Mouse (Mus musculus) adrenal gland, adult (tissue): Measurements from ENCODE around the gene 1700012B07Rik.

ENCODE experiments used
- DNase-seq, 2 experiments: peaks; one replicate each; pipeline ENCODE4 v3.0.0; 2022 to 2023; ENCODE audit warnings: low spot score in 1 of 2; ENCODE audit not compliant: inconsistent age in 2 of 2

Gene 1700012B07Rik

GRCm38 (mm10) chr11:109851996-109852395 is 24.1 kb upstream of the 1700012B07Rik start:
- peak; percentile 92 to 93 for DNase-seq

DNA sequence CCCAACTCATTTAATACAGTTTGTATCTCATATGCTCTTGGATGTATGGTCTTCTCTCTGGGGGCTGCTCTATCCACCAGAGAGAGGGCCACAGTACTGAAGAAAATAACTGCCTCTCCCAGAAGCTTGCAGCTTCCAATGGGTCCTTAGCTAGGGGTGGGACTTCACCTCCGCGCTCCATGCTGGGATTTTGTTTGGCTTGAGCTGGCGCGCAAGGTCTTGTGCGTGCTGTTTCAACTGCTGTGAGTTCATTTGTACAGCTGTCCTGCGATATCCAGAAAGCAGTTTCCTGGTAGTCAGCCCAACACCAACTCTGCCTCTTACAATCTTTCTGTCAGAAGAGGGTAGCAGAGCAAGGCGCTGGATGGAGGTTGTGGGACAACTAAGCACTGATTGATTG is 18.5 kb upstream of the 1700012B07Rik start:
- DNase-seq: no peak

DNA sequence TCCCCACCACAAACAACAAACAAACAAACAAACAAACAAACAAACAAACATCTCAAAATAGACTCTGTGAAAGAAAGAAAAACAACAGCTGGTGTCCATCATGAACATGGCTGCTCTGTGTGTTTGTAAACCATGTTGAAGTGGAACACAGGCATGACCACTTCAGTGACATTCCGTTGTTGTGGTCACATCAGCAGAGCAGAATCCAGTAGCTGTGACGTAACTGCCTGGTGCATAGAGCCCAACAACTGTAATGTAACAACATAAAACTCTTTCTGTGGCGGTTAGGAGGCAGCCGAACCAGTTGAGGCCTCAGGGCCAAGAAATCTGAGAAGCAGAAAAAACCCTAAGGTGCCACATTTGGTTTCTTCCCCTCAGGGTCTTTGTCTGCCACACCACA is 17.8 kb upstream of the 1700012B07Rik start:
- DNase-seq: no peak

- no peak for DNase-seq
Measured at GRCm38 (mm10) chr11:109844466-109844865, 16.6 kb upstream of the 1700012B07Rik start.

DNA sequence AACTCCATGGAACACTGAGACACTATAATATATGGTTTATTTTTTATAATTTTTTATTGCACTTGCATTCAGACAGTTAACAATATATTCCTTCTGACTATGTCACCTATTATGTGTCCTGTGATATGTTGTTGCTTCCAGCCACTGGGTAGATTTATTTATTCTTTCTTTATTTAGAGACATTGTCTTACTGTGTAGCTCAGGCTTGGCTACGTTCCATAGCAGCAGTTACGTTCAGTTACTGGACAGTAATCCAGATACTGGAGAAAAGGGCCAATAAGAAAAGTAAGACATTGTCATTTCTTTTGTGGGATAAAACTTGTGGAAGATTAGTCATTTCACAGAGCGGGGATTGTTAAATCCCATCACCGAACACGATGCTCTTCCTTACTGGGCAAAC is 2.5 kb upstream of the 1700012B07Rik start:
- DNase-seq: no peak

GRCm38 (mm10) chr11:109822280-109822679 is 5.6 kb downstream of the 1700012B07Rik start:
- DNase-seq: peak; percentile 58 to 59

GRCm38 (mm10) chr11:109817405-109817804 is 10.4 kb downstream of the 1700012B07Rik start:
- DNase-seq: no peak

DNA sequence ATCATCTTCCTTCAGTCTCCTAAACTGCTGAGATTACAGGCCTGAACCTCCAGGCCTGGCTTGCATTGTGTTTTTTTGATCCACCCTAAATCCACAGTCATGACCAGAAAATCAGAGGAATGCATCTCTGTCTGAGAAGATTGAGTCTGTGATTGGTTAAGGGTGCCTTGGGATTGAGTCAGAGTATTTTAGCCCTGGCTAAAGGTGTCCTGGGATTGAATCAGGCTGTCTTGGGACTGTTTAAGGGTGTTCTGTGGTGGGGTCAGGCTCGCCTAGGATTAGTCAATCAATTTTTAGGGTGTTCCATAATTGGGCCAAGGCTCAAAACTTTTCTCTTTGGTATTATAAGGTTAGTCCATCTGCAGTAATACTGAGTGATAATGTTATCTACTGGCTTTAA is 10.9 kb downstream of the 1700012B07Rik start:
- DNase-seq: no peak

DNA sequence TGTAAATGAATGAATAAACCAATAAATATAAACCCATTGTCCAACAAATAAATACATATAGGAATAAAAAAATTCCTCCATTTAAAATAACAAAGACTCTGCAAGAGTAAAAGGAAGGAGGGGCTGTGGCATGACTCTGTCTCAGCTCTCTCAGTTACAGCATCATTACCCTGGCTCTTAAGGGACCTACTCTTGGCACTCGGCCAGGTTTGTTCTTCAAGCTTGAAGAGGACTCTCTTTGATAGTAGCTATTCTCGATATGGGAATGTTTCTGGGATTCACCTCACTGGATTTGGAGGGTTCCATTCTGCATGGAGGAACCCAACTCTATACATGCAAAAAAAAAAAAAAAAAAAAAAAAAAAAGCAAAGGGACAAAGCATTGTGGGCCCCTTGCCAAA is 16.1 kb downstream of the 1700012B07Rik start:
- peak in 1 of 2 experiments; percentile 38 for DNase-seq

DNA sequence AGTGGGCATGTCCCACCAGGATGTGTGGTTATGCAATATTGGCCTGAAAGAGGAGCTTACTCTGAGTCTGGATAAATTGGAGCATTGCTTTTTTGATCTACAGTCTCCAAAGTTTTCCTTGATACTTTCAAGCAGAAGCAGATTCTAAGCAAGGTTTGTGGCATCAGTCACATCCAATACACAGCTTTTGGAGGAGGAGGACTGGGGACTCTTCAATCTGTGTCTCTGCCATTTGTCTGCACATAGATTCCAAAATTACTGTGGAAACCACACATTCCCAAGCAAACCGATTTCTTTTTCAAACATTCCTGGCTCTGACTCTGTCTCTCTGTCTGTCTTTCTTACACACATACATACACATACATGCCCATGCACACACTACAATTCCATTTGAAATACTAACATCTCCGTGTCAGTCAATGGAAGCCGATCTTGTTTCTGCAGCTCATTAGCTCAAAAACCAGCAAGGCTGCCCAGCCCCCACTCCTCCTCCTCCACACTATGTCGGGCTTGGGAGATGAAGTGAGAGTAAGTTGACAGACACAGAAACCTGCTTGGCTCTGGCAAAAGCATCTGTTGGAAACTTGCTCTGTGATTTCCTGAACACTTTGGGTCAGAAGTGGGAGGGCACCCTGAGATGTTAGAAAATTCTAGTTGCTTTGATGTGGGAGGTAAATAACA is 18.5 kb downstream of the 1700012B07Rik start:
- DNase-seq: no peak

DNA sequence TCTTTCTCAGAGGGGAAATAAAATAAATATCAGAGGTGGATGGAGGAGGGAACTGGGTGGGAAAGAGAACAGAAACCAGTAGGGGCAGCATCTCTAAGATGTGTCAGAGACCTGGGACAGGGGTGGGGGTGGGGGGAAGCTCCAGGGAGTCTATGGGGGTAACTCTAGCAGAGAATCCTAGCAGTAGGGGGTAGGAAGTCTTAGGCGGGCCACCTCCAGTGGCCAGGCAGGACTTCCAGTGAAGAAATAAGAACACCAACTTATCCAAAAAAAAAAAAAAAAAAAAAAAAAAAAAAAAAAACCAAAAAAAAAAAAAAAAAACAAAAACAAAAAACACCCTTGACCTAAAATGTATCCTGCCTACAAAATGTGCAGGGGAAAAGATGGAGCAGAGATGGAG is 26.3 kb downstream of the 1700012B07Rik start:
- DNase-seq: no peak

GRCm38 (mm10) chr11:109797531-109797930 is 30.3 kb downstream of the 1700012B07Rik start:
- no peak for DNase-seq

DNA sequence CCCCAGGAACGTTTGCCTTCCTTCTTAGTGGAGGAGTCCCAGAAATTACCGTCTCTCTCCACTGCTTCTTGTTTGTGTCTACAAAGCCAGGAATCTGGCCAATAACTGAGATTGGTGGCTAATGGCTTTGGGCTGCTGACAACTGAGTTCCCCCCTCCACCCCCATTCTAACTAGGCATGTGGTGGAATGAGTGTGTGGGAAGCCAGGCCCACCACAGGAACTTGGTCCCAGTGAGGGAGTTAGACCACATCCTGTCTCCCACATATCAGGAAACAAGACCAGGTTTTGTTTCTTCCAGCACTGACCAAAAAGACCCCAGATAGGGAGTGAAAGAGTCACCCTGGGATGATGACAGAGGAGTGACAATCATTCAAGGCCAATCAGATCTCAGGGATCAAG is 32.3 kb downstream of the 1700012B07Rik start:
- no peak for DNase-seq

DNA sequence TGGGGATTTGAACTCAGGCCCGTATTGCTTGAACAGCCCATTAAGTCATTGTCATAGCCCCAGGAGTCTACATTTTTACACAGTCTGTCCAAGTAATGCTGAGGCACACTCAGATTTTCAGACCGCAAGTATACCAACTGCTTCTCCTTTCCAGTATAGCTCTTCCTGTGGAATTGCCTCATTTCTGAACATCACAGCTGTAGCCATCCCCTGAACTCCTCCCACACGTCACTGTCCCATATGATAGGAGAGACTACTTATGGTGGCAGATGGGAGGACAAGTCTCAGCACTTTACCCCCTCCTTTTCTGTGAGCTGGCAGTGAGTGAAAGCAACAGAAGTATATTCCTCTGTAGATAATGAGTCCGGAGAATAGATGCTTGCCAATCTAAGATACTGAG is 34.3 kb downstream of the 1700012B07Rik start:
- no peak for DNase-seq

DNA sequence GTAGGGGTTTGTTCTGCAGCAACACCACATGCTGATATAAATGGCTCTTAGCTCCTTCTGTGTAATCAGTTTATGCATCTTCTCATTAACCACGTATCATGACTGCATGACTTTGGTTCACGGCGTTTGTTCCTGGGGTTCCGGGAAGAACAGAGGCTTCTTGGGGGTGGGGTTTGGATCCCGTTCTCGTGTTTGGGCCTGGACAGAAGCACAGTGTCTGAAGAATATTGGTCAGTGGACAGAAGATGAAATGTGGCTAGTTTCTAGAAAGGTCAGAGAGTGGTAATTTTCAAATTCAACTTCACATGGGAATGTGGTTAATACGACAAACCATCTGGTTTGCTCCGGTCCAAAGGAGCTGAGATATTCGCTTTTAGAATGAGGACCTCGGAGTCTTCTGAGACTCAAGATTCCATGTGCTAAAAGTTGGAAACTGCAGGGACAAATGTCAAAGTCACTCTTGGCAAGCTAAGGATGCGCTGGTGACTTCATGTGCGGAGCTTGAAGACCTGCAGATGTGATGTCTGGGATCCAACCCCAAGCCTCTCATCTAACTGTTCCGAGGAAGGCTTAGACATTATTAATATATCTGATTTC is 35.3 kb downstream of the 1700012B07Rik start:
- no peak for DNase-seq

GRCm38 (mm10) chr11:109791965-109792364 is 35.9 kb downstream of the 1700012B07Rik start:
- no peak for DNase-seq

- DNase-seq: no peak
Measured at GRCm38 (mm10) chr11:109790221-109790620, 37.6 kb downstream of the 1700012B07Rik start.

GRCm38 (mm10) chr11:109785392-109785791 is 42.5 kb downstream of the 1700012B07Rik start:
- DNase-seq: no peak

DNA sequence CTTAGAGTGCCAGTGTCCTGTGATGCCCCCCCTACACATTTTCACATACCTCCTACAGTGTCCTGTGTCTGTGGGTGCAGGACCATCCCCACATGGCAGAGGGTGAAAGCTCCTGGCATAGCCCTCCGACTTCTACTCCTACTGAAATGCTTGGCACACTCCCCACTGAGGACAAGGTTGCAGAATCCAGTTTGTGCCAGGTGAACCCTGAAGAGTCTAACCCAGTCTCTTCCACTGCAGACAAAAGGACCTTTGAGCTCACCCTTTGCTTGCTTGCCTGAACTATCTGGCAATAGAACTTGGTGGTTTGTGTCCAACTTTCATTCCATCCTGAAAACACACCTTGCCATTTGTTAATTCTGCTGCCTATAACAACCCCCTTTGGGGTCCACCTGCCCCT is 56.5 kb downstream of the 1700012B07Rik start:
- DNase-seq: no peak

DNA sequence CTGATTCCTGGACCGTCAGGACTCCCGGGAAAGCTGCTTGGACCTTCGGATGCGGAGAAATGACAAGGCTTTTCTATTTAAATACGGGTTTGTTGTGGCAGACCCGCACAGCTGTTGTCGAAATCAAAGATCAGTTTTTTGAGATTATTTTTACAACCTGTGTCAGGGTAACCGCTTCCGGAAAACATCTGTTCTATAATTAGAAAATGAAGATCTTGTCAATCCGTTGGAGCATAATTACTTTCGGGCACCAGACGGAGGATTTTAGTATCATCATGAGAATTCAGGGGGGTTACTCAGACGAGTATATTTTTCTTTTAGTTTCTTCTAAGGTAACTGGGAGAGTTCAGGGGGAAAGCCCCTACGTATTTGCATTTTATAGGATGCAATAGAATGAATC is 57.7 kb downstream of the 1700012B07Rik start:
- no peak for DNase-seq

DNA sequence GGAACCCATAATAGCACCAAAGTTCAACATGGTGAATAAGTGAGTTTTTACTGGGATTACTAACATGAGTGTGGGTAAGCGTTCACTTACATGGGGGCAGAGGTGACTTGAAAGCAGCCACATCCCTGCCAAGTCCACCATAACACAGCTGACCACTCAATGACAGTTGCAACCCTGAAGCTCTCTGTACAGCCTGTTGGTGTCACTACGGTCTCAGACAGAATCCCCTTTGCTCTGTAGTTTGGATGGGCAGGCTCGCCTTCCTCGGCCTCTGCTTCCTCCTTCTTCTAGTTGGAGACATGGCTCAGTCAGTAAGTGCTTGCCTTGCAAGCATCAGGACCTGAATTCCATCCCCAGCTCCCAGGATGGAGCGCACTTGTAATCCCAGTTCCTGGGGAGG is 58.8 kb downstream of the 1700012B07Rik start:
- no peak for DNase-seq

GRCm38 (mm10) chr11:109760063-109760462 is 67.8 kb downstream of the 1700012B07Rik start:
- no peak for DNase-seq
